10 mouse cellular contexts compared by ENCODE assay signal in the genomic region with DNA sequence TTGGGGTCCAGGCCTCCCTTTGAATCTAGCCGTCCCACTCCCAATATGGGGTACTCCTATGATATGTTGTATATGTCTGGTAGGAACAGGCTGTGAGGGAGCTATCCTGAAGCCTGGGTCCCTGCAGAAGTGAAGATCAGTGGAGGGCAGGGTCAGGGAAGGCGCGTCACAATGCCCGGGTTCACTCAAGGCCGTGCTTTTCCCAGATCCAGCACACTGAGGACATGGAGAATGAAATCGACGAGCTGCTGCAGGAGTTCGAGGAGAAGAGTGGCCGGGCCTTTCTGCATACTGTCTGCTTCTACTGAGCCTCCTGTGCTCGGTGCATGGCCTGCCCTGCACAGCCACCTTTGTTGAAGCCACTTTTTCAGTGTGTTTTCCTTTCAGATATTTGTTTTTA. TPM values are rescaled to one million over a fixed set of nuclear protein-coding genes. Genes with fewer than 3 reads are reported as not detected.
DNase-seq lines count a peak whose midpoint lies in the region; ATAC-seq and TF ChIP-seq lines count a peak whose summit lies in the region.
"Had no signal": no experiment of that assay in that cellular context is flagged by ENCODE, and none has a peak within 500 bp of the region (broad histone marks: within the 10 kb centered on the region; RNA-seq: fewer than 3 reads in every experiment).

No protein-coding gene starts in this region.

- peaks cover 23% of the 10 kb centered on the region for H3K36me3 ChIP-seq in hindbrain, embryonic 15.5 days
- H3K36me3 ChIP-seq in hindbrain, postnatal 0 days (ENCODE audit: insufficient read depth, low read length): peaks cover 7% of the 10 kb centered on the region; the same call in 1 of the 2 replicates
- peaks cover 40% of the 10 kb centered on the region for H3K36me3 ChIP-seq in C2C12 (ENCODE audit: control insufficient read depth, insufficient read depth)
- peaks cover 44% of the 10 kb centered on the region for H3K36me3 ChIP-seq in liver, embryonic 12.5 days

- H3ac ChIP-seq in C2C12 (ENCODE audit: control insufficient read depth, insufficient read length, low read depth): peak overlapping the region; percentile 24

- no peak overlapping the region; the same call in 1 of the 2 replicates for H3K27ac ChIP-seq in hindbrain, embryonic 15.5 days (replicated peaks)
- no peak overlapping the region; the same call in 1 of the 2 replicates for H3K27ac ChIP-seq in hindbrain, postnatal 0 days
- 0 out of 2 replicates have a peak overlapping the region, but pooled peaks have one; percentile 70 for H3K27ac ChIP-seq in liver, embryonic 12.5 days

- peaks cover 7% of the 10 kb centered on the region for H3K79me2 ChIP-seq in C2C12 (ENCODE audit: control insufficient read depth, insufficient read depth)

- ATAC-seq in hindbrain, embryonic 15.5 days (ENCODE audit: low FRiP score, low read depth): no peak
- no peak for ATAC-seq in hindbrain, postnatal 0 days
- no peak for ATAC-seq in liver, embryonic 12.5 days
- ATAC-seq in erythroid progenitor cell, adult 5-6 weeks (replicated peaks; ENCODE audit: low FRiP score, poor library complexity, severe bottlenecking): no peak

- DNase-seq in adrenal gland, adult 2 months: peak; percentile 47
- DNase-seq in adrenal gland, postnatal 4 days (ENCODE audit: low spot score in 2 of 2): no peak
- DNase-seq in hindbrain, postnatal 0 days (ENCODE audit: low spot score): no peak
- no peak for DNase-seq in thymus, postnatal 10 days (ENCODE audit: low spot score in 2 of 2)
- DNase-seq: heart, adult 2 months; lung, adult 2 months had no signal

- TF ChIP-seq CTCF in hindbrain, postnatal 0 days (IDR thresholded peaks at IDR 0.05; ENCODE audit: low read depth): no peak
- TF ChIP-seq CTCF in C2C12 (IDR thresholded peaks at IDR 0.05; ENCODE audit: control insufficient read depth, insufficient read depth, insufficient read length): no peak

- H3K9ac ChIP-seq in hindbrain, embryonic 15.5 days: peak overlapping the region; percentile 92; the same call in 1 of the 2 replicates
- H3K9ac ChIP-seq in hindbrain, postnatal 0 days (replicated peaks; ENCODE audit: low read length): no peak overlapping the region
- H3K9ac ChIP-seq in liver, embryonic 12.5 days: no peak overlapping the region; the same call in 1 of the 2 replicates

- no peaks in the 10 kb centered on the region for H3K79me3 ChIP-seq in C2C12 (ENCODE audit: low read depth)

- 85% methylated on average over 10 of the region's 10 CpGs for WGBS in hindbrain, embryonic 15.5 days
- WGBS in hindbrain, postnatal 0 days: 85% methylated on average over 10 of the region's 10 CpGs
- 87% methylated on average over 10 of the region's 10 CpGs for WGBS in liver, embryonic 12.5 days (ENCODE audit: insufficient replicate concordance)

- H3K4me1 ChIP-seq in hindbrain, embryonic 15.5 days (replicated peaks): peaks cover 41% of the 10 kb centered on the region
- peaks cover 8% of the 10 kb centered on the region; the same call in 1 of the 2 replicates for H3K4me1 ChIP-seq in hindbrain, postnatal 0 days (ENCODE audit: insufficient read depth, low read length)
- H3K4me1 ChIP-seq in liver, embryonic 12.5 days: peaks cover 37% of the 10 kb centered on the region

- H3K9me3 ChIP-seq in hindbrain, embryonic 15.5 days: no peaks in the 10 kb centered on the region
- no peaks in the 10 kb centered on the region for H3K9me3 ChIP-seq in hindbrain, postnatal 0 days (ENCODE audit: low read length)
- H3K9me3 ChIP-seq in liver, embryonic 12.5 days (replicated peaks): no peaks in the 10 kb centered on the region

- H3K4me2 ChIP-seq in hindbrain, embryonic 15.5 days: peak overlapping the region; percentile 95; the same call in 1 of the 2 replicates
- H3K4me2 ChIP-seq in hindbrain, postnatal 0 days (ENCODE audit: low read depth, low read length): no peak overlapping the region
- H3K4me2 ChIP-seq in liver, embryonic 12.5 days: peak overlapping the region; percentile 96

- H3K4me3 ChIP-seq in hindbrain, embryonic 15.5 days: peak overlapping the region; percentile 93
- H3K4me3 ChIP-seq in hindbrain, postnatal 0 days (ENCODE audit: low read length): no peak overlapping the region
- no peak overlapping the region for H3K4me3 ChIP-seq in C2C12 (ENCODE audit: insufficient read depth, poor library complexity, severe bottlenecking)
- H3K4me3 ChIP-seq in liver, embryonic 12.5 days: 0 out of 2 replicates have a peak overlapping the region, but pooled peaks have one; percentile 78

- no peaks in the 10 kb centered on the region for H3K27me3 ChIP-seq in hindbrain, embryonic 15.5 days
- no peaks in the 10 kb centered on the region for H3K27me3 ChIP-seq in hindbrain, postnatal 0 days (ENCODE audit: insufficient read depth, low read length)
- no peaks in the 10 kb centered on the region for H3K27me3 ChIP-seq in C2C12 (ENCODE audit: control insufficient read depth, insufficient read depth, insufficient read length)
- H3K27me3 ChIP-seq in liver, embryonic 12.5 days (replicated peaks): no peaks in the 10 kb centered on the region

TF ChIP-seq in C2C12, 6 proteins besides CTCF, POLR2A, EP300 and RAD21 (continues in another document):
- TF ChIP-seq FOSL1 (IDR thresholded peaks at IDR 0.05; ENCODE audit: insufficient read depth, low read length, poor library complexity, severe bottlenecking): no peak
- TF ChIP-seq MAX (IDR thresholded peaks at IDR 0.05): no peak
- TF ChIP-seq USF1 (IDR thresholded peaks at IDR 0.05; ENCODE audit: low read depth): no peak

RNA-seq across cellular contexts. Expression of a gene that starts 1.3 kb away (rescaled TPM):
- under 1 TPM; 0.55 to 0.73 TPM for total RNA-seq in adrenal gland, adult 2 months (2021)
- polyA plus RNA-seq in adrenal gland, adult 2 months (2012; rRNA removed): 2.0 and 3.1 TPM in 2 replicates
- 1 to 10 TPM; 1.5 to 2.2 TPM for total RNA-seq in adrenal gland, postnatal 4 days (2021)
- 23.8 and 27.0 TPM in 2 replicates for polyA plus RNA-seq in hindbrain, embryonic 15.5 days (2015; fragmentation: Nextera tagmentation; extraction: Ambion mirVana)
- total RNA-seq in hindbrain, postnatal 0 days (2014; rRNA removed): 73.3 and 82.2 TPM in 2 replicates
- 31.0 and 33.6 TPM in 2 replicates for polyA plus RNA-seq in hindbrain, postnatal 0 days (2015; fragmentation: Nextera tagmentation; extraction: Ambion mirVana)
- 0.39 TPM for polyA plus RNA-seq in C2C12 (2012; fragmentation: generic; extraction: Trizol)
- polyA plus RNA-seq in liver, embryonic 12.5 days (2016; fragmentation: Nextera tagmentation; extraction: Ambion mirVana): 0.17 and 0.24 TPM in 2 replicates
- not detected in 2 replicates for total RNA-seq in erythroid progenitor cell, adult 5-6 weeks (2015; ENCODE audit: low replicate concordance)
- not detected in 2 replicates for total RNA-seq in erythroid progenitor cell, adult 5-6 weeks (2017; ENCODE audit: low replicate concordance)

RNA-seq across cellular contexts. Expression of a gene that starts 27.6 kb away (rescaled TPM):
- 10 to 100 TPM; 71.4 to 90.7 TPM for total RNA-seq in adrenal gland, adult 2 months (2021)
- polyA plus RNA-seq in adrenal gland, adult 2 months (2012; rRNA removed): 226 and 242 TPM in 2 replicates
- 100 to 1,000 TPM in 1 of 2 experiments, 10 to 100 TPM in 1; 99.1 to 102 TPM for total RNA-seq in adrenal gland, postnatal 4 days (2021)
- polyA plus RNA-seq in hindbrain, embryonic 15.5 days (2015; fragmentation: Nextera tagmentation; extraction: Ambion mirVana): 92.0 and 99.4 TPM in 2 replicates
- 65.7 and 83.4 TPM in 2 replicates for total RNA-seq in hindbrain, postnatal 0 days (2014; rRNA removed)
- 68.8 and 72.2 TPM in 2 replicates for polyA plus RNA-seq in hindbrain, postnatal 0 days (2015; fragmentation: Nextera tagmentation; extraction: Ambion mirVana)
- polyA plus RNA-seq in C2C12 (2012; fragmentation: generic; extraction: Trizol): 72.9 TPM
- 101 and 110 TPM in 2 replicates for polyA plus RNA-seq in liver, embryonic 12.5 days (2016; fragmentation: Nextera tagmentation; extraction: Ambion mirVana)
- 0.84 and 35.3 TPM in 2 replicates for total RNA-seq in erythroid progenitor cell, adult 5-6 weeks (2015; ENCODE audit: low replicate concordance)
- total RNA-seq in erythroid progenitor cell, adult 5-6 weeks (2017; ENCODE audit: low replicate concordance): 3.3 and 5.1 TPM in 2 replicates

RNA-seq across cellular contexts. Expression of a gene that starts 28.7 kb away (rescaled TPM):
- total RNA-seq in adrenal gland, adult 2 months (2021): 100 to 1,000 TPM; 104 to 143 TPM
- 178 and 190 TPM in 2 replicates for polyA plus RNA-seq in adrenal gland, adult 2 months (2012; rRNA removed)
- 10 to 100 TPM; 88.9 to 96.2 TPM for total RNA-seq in adrenal gland, postnatal 4 days (2021)
- 160 and 166 TPM in 2 replicates for polyA plus RNA-seq in hindbrain, embryonic 15.5 days (2015; fragmentation: Nextera tagmentation; extraction: Ambion mirVana)
- 110 and 117 TPM in 2 replicates for total RNA-seq in hindbrain, postnatal 0 days (2014; rRNA removed)
- polyA plus RNA-seq in hindbrain, postnatal 0 days (2015; fragmentation: Nextera tagmentation; extraction: Ambion mirVana): 165 and 169 TPM in 2 replicates
- 92.4 TPM for polyA plus RNA-seq in C2C12 (2012; fragmentation: generic; extraction: Trizol)
- 80.8 and 91.2 TPM in 2 replicates for polyA plus RNA-seq in liver, embryonic 12.5 days (2016; fragmentation: Nextera tagmentation; extraction: Ambion mirVana)
- total RNA-seq in erythroid progenitor cell, adult 5-6 weeks (2015; ENCODE audit: low replicate concordance): 44.9 and 65.6 TPM in 2 replicates
- total RNA-seq in erythroid progenitor cell, adult 5-6 weeks (2017; ENCODE audit: low replicate concordance): 37.0 and 57.2 TPM in 2 replicates

RNA-seq across cellular contexts. Expression of a gene that starts 39.1 kb away (rescaled TPM):
- total RNA-seq in adrenal gland, adult 2 months (2021): 10 to 100 TPM; 42.6 to 65.1 TPM
- 247 and 266 TPM in 2 replicates for polyA plus RNA-seq in adrenal gland, adult 2 months (2012; rRNA removed)
- total RNA-seq in adrenal gland, postnatal 4 days (2021): 10 to 100 TPM; 54.6 to 60.4 TPM
- 17.2 and 20.6 TPM in 2 replicates for polyA plus RNA-seq in hindbrain, embryonic 15.5 days (2015; fragmentation: Nextera tagmentation; extraction: Ambion mirVana)
- total RNA-seq in hindbrain, postnatal 0 days (2014; rRNA removed): 50.5 and 52.0 TPM in 2 replicates
- 26.0 and 26.5 TPM in 2 replicates for polyA plus RNA-seq in hindbrain, postnatal 0 days (2015; fragmentation: Nextera tagmentation; extraction: Ambion mirVana)
- 9.0 TPM for polyA plus RNA-seq in C2C12 (2012; fragmentation: generic; extraction: Trizol)
- 1.9 and 2.0 TPM in 2 replicates for polyA plus RNA-seq in liver, embryonic 12.5 days (2016; fragmentation: Nextera tagmentation; extraction: Ambion mirVana)
- not detected in 2 replicates for total RNA-seq in erythroid progenitor cell, adult 5-6 weeks (2015; ENCODE audit: low replicate concordance)
- total RNA-seq in erythroid progenitor cell, adult 5-6 weeks (2017; ENCODE audit: low replicate concordance): not detected in 2 replicates

RNA-seq across cellular contexts. Expression of a gene that starts 41.2 kb away (rescaled TPM):
- total RNA-seq in adrenal gland, adult 2 months (2021): 1 to 10 TPM; 2.5 to 4.8 TPM
- polyA plus RNA-seq in adrenal gland, adult 2 months (2012; rRNA removed): 9.4 and 12.0 TPM in 2 replicates
- 1 to 10 TPM; 5.7 to 7.4 TPM for total RNA-seq in adrenal gland, postnatal 4 days (2021)
- 32.2 and 33.7 TPM in 2 replicates for polyA plus RNA-seq in hindbrain, embryonic 15.5 days (2015; fragmentation: Nextera tagmentation; extraction: Ambion mirVana)
- 43.3 and 55.5 TPM in 2 replicates for total RNA-seq in hindbrain, postnatal 0 days (2014; rRNA removed)
- polyA plus RNA-seq in hindbrain, postnatal 0 days (2015; fragmentation: Nextera tagmentation; extraction: Ambion mirVana): 27.8 and 29.4 TPM in 2 replicates
- 1.0 TPM for polyA plus RNA-seq in C2C12 (2012; fragmentation: generic; extraction: Trizol)
- 0.49 and 0.73 TPM in 2 replicates for polyA plus RNA-seq in liver, embryonic 12.5 days (2016; fragmentation: Nextera tagmentation; extraction: Ambion mirVana)
- total RNA-seq in erythroid progenitor cell, adult 5-6 weeks (2015; ENCODE audit: low replicate concordance): not detected in 2 replicates
- total RNA-seq in erythroid progenitor cell, adult 5-6 weeks (2017; ENCODE audit: low replicate concordance): 0.68 TPM in 1 of 2 replicates, not detected in the other

Comparison
In these comparisons a context has a peak if more than half of its experiments do, and no peak if none do; other contexts are left out.
1. H3K4me3 ChIP-seq: peak in hindbrain, embryonic 15.5 days (single experiment) and liver, embryonic 12.5 days (single experiment); none in hindbrain, postnatal 0 days (single experiment) and C2C12 (single experiment).